Mouse (Mus musculus) thymus, postnatal 4 days (tissue): ENCODE results near the gene Ctxn1.
"Not testable (repeated sequence)": the region's sequence is repeated elsewhere in the genome, so short reads cannot be mapped to it uniquely, and the experiment has no call there.

Experiments
- DNase-seq: peaks from one replicate; pipeline ENCODE4 v3.0.0; 2021

Gene Ctxn1

GRCm38 (mm10) chr8:4259125-4259804, at the start of gene Ctxn1:
TSS of gene Ctxn1 (minus strand) at chr8:4259274.
- DNase-seq: peak; percentile 99

- no peak for DNase-seq
Observed at GRCm38 (mm10) chr8:4305838-4306237, 46.8 kb upstream of the Ctxn1 start.

- no peak for DNase-seq
Observed at GRCm38 (mm10) chr8:4304124-4304547, 45.1 kb upstream of the Ctxn1 start.

- DNase-seq: no peak
Observed at GRCm38 (mm10) chr8:4297822-4298221, 38.7 kb upstream of the Ctxn1 start.

- DNase-seq: no peak
Observed at GRCm38 (mm10) chr8:4292738-4293137, 33.7 kb upstream of the Ctxn1 start.

GRCm38 (mm10) chr8:4276111-4276465, 17.0 kb upstream of the Ctxn1 start:
- DNase-seq: no peak

GRCm38 (mm10) chr8:4275275-4276110, 16.4 kb upstream of the Ctxn1 start, which contains the start of gene Timm44:
TSS of gene Timm44 (minus strand) at chr8:4275913.
- DNase-seq: peak; percentile 96

GRCm38 (mm10) chr8:4269609-4270008, 10.5 kb upstream of the Ctxn1 start:
- no peak for DNase-seq

- peak; percentile 58 for DNase-seq
Observed at GRCm38 (mm10) chr8:4267627-4268026, 8.6 kb upstream of the Ctxn1 start.

GRCm38 (mm10) chr8:4265160-4265914, 6.3 kb upstream of the Ctxn1 start:
- no peak for DNase-seq

GRCm38 (mm10) chr8:4263105-4263791, 4.2 kb upstream of the Ctxn1 start:
- DNase-seq: no peak

- no peak for DNase-seq
Observed at GRCm38 (mm10) chr8:4259805-4260170, 714 bp upstream of the Ctxn1 start.

GRCm38 (mm10) chr8:4258678-4259077, 396 bp downstream of the Ctxn1 start:
- DNase-seq: no peak

GRCm38 (mm10) chr8:4258233-4258632, 841 bp downstream of the Ctxn1 start:
- DNase-seq: peak; percentile 93

GRCm38 (mm10) chr8:4257350-4257749, 1.7 kb downstream of the Ctxn1 start:
- no peak for DNase-seq

GRCm38 (mm10) chr8:4256911-4257310, 2.2 kb downstream of the Ctxn1 start:
- no peak for DNase-seq

GRCm38 (mm10) chr8:4255471-4255870, 3.6 kb downstream of the Ctxn1 start:
- not testable (repeated sequence) for DNase-seq

GRCm38 (mm10) chr8:4254001-4254400, 5.1 kb downstream of the Ctxn1 start:
- DNase-seq: no peak

- peak; percentile 99 for DNase-seq
Observed at GRCm38 (mm10) chr8:4252934-4253841, 5.9 kb downstream of the Ctxn1 start, which contains the start of gene Snapc2. TSS of gene Snapc2 (plus strand) at chr8:4253080.

- no peak for DNase-seq
Observed at GRCm38 (mm10) chr8:4252116-4252760, 6.8 kb downstream of the Ctxn1 start.

GRCm38 (mm10) chr8:4250306-4250970, 8.6 kb downstream of the Ctxn1 start:
- DNase-seq: peak; percentile 95
